Mouse (Mus musculus): ENCODE data around the gene Dnaja2. TPM values are rescaled to one million over a fixed set of nuclear protein-coding genes. Genes with fewer than 3 reads are reported as not detected.
A peak's percentile ranks its signal among the peaks of the same experiment; 100 is the strongest.

Dnaja2 gene
- total RNA-seq, 2 experiments from 2014 or later: 168 to 184 TPM

DNA sequence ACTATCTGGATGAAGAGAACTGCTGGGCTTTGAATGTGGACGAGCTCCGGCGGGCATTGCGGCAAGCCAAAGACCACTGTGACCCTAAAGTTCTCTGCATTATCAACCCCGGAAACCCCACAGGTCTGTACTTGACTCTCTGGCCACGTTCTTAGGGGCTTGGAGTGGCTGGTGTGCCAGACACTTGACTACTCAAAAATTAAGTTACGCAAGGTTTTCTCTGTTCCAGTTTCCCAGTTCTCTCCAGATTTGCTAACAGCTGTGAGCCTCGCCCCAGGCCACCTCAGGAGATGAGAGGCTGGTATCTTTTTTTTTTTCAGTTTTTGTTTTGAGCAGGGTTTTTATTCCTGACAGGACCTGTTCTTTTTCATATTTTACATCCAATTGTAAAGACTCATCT, 42.9 kb downstream of the Dnaja2 start:
- intact Hi-C loops (cut with DNase I): no loop called here
- no peak for DNase-seq (ENCODE audit: extremely low spot score in 1 of 2, low spot score in 2 of 2)

DNA sequence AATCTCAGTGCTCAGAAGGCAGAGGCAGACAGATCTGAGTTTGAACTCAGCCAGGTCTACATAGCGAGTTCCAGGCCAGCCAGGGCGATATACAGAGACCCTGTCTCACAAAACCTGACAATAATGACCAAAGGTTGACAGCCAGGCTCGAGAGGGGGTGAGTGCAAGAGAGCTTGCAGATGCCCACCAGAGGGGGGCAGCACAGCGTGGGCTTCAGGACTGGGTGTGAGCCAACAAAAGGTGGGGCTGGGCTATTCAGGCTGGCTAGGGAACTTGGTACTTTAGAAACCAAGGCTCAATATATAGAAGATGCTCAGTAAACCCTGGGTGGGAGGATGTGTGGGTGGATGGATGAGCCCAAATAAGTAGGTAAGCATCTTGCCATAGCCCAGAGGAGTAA, 46.5 kb downstream of the Dnaja2 start:
- intact Hi-C loops (cut with DNase I): no loop called here
- peak in 1 of 2 experiments; percentile 28 for DNase-seq (ENCODE audit: extremely low spot score in 1 of 2, low spot score in 2 of 2)

DNA sequence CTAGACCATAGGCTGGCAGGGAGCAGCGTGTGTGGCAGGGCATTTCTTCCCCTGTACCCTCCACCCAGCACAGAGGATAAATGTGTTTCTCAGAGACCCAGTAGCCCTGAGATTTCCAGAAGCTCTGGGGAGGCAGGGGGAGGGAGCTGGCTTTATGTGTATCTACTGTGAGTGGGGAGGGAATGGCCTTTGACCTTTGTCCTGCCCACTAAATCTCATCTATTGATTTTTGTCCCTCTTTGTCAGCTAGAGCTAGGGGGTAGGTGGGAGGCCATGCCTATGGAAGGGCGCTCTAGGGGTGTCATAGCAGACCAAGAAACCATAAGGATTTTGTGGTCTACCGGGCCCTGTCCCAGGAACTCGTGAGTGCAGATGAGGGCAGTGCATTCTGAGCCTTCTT, 48.5 kb downstream of the Dnaja2 start:
- intact Hi-C loops (cut with DNase I): no loop called here
- no peak for DNase-seq (ENCODE audit: extremely low spot score in 1 of 2, low spot score in 2 of 2)

DNA sequence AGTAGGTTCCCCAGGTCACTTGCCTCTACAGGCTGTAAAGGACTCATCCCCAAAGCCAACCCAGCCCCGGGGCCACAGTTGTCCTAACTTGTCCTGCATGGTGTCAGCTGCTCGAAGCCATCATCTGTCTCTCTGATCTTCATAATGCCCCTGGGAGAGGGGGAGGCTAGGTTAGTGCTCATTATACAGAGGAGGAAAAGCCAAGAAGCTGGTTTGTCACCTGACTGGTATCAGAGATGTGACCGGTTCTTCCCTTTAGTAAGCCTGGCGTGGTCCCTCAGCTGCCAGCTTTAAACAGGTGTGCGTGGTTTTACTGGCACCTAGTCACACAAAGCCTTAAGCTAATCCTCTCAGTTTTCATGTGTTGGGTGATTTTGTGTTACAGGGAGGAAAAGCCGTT, 50.4 kb downstream of the Dnaja2 start:
- DNase-seq (ENCODE audit: extremely low spot score in 1 of 2, low spot score in 2 of 2): no peak
- intact Hi-C loops (cut with DNase I): no loop called here

DNA sequence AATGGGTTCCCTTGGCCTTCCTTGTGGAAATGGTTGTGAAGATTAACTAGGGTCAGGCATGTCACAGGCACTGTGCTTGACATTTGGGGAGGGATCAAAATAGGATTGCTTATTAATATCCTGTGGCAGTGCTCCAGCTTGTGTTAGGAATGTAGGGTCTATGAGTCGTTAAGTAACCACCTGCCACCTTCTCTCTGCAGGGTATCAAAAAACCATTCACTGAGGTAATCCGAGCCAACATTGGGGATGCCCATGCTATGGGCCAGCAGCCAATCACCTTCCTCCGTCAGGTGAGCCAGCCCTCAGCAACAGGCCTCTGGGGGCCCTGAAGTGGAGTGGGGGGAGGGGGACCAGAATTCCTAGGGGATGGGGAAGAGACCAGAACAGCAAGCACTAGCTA, 52.1 kb downstream of the Dnaja2 start:
- intact Hi-C loops (cut with DNase I): no loop called here
- no peak for DNase-seq (ENCODE audit: extremely low spot score in 1 of 2, low spot score in 2 of 2)

DNA sequence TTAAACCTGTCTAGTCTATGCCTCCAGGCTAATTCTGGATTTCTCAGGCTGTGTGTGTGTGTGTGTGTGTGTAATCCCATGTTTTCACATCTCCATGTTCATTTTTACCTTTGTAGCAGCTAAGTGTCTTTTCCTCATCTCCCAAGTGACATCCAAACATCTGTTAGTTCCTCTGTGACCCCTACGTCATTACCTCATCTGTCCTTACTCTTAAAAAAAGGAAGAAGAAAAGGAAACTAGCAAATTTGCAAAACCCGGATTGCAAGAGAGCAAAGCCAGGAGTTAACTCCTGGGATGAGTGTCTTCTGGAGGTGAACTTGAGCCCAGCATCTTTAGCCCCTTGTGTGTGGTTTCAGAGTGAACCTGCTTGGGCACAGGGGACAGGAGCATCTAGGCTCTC, 52.8 kb downstream of the Dnaja2 start:
- DNase-seq (ENCODE audit: extremely low spot score in 1 of 2, low spot score in 2 of 2): no peak
- intact Hi-C loops (cut with DNase I): no loop called here

DNA sequence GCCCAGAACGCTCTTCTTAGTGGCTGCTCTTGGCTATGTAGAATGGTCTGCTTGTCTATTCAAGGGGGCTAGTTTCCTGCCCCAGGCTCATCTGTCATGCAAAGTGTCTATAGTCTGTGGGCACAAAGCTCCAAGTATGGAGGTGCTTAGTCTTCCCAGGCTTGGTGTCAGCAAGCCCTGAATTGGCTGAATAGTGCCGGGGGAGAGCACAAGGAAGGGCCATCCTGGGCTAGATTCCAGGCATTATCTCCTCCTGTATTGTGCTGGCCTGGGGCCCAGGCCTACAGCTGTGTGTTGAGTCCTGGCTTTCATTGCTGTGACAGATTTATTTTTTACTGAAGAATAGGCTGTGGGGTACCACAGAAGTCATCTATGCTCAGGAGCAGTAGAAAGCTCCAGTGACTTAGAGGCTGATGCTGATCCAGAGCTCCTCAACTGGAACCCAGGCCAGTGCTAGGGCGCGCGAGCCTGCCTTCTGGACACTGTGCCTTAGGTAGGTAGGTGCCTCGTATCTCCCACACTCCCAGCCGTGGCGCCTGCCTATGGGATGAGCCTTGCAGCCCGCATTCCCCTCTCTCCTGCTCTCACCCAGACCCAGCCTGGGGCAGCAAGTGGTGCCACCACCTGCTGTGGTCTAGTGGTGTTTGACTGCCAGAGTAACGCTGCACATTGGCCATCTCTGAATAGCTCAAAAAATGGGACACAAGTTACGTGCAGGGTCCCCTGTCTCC, 54.0 kb downstream of the Dnaja2 start:
- intact Hi-C loops (cut with DNase I): no loop called here
- DNase-seq (ENCODE audit: extremely low spot score in 1 of 2, low spot score in 2 of 2): peak; percentile 36 to 55

DNA sequence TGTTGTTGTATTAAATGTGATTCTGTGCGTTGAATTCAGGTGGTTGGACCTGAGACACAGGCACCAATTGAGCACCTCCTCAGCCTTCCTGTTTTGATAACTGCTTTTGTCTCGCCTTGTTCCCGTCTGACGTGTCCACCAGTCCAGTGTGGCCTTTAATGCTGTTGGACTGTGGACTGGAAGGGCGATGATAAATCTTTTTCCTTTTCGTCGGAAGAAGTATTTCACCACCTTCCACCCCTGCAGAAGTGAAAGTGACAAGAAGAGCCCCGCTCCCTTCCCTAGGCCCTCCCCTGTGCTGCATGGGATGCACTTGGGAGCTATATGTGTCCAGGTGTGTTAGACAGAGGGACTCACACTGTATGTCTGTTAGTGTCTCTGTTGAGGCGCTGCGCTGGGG, 54.7 kb downstream of the Dnaja2 start:
- no peak for DNase-seq (ENCODE audit: extremely low spot score in 1 of 2, low spot score in 2 of 2)
- intact Hi-C loops (cut with DNase I): no loop called here

DNA sequence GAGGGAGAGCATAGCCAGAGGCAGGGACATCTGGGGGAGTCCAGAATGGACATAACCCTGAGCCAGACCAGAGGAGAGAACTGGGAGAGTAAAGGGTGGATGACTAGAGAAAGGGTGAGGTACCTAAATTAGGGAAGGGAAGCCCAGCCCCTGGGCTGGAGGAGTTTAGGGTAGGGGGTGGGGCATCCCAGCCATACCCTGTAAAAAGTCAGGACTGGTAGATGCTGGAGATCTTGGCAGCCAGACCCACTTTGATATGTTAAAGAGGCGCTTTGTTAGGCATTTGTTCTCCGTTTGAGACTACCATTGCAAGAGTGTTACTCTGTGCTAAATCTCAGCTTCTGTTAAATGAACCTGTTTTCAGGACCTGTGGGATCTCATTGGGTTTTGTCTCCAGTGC, 56.6 kb downstream of the Dnaja2 start:
- intact Hi-C loops (cut with DNase I): no loop called here
- no peak for DNase-seq (ENCODE audit: extremely low spot score in 1 of 2, low spot score in 2 of 2)

DNA sequence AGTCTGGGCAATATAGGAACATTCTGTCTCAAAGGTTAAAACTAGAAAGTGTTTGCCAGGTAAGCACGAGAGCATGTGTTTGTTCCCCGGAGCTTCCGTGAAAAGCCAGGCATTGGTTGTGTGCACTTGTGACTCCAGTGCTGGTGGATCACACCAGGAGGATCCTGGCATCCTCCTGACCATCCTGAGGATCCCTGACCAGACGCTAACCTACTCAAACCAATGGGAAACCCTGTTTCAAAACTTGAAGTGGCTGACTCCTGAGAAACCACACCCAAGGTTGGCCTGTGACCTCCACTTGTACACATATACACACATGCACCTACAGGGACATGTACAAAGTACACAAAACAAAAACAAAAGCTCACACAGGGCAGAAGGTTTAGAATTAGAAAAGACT, 58.4 kb downstream of the Dnaja2 start:
- intact Hi-C loops (cut with DNase I): no loop called here
- DNase-seq (ENCODE audit: extremely low spot score in 1 of 2, low spot score in 2 of 2): no peak

DNA sequence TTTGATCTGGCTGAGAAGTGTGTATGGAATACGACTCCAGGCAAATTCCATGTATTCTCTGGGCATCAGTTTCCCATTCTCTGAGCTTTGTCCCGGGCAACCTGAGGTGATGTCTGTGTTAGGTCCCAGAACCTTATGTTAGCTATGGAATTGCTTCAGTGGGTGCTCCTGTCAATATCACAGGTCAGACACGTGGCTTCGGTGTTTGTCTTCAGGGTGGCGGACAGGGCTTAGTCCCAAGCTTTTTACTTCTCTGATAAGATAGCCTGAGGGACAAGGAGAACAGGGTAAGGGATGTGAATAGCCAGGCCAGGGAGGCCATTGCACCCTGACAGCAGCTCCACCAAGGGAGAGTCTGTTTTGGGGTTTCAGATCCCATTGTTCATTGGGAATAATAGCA, 59.0 kb downstream of the Dnaja2 start:
- no peak for DNase-seq (ENCODE audit: extremely low spot score in 1 of 2, low spot score in 2 of 2)
- intact Hi-C loops (cut with DNase I): no loop called here

DNA sequence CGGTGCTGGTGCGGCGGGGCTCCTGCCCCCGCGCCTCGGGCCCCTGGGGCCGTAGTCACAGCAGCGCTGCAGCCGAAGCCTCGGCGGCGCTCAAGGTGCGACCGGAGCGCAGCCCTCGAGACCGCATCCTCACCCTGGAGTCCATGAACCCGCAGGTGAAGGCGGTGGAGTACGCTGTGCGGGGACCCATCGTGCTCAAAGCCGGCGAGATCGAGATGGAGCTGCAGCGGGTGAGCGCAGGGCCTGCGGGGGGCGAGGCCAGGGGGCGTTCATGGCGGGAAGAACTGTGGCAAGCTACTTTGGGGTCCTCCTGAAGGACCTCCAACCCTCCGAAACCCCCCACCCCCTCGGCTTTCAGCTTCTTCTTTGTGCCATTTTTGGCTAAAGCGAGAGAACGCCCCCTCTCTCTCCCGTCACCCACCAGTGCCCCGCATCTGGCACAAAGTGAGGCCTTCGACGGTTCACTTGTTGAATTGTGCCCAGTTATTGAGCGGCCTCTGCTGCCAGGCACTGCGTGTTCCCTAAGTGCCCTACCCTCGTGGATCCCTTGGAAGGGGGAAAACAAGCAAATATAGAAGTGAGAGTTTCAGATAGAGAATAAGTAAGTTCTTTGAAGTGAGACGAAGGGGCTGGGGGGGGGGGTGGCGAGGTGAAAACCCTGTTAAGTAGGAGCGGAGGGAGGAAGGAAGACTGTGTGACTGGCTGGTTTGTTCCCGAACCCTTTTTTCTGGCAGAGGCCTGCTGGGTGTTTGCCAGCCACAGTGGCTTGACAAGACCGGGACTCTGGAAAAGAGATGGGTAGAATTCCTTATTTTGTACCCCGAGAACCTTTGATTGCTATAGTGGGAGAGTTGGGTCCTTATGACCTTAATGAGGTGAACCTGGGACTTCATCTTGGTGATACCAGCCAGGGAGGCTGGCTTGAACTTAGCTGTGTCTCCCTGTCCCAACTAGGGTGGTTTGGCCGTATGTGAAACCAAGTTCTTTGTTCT, 61.9 kb downstream of the Dnaja2 start:
- intact Hi-C loops (cut with DNase I): no loop called here
- peak; percentile 57 to 67 for DNase-seq (ENCODE audit: extremely low spot score in 1 of 2, low spot score in 2 of 2)

DNA sequence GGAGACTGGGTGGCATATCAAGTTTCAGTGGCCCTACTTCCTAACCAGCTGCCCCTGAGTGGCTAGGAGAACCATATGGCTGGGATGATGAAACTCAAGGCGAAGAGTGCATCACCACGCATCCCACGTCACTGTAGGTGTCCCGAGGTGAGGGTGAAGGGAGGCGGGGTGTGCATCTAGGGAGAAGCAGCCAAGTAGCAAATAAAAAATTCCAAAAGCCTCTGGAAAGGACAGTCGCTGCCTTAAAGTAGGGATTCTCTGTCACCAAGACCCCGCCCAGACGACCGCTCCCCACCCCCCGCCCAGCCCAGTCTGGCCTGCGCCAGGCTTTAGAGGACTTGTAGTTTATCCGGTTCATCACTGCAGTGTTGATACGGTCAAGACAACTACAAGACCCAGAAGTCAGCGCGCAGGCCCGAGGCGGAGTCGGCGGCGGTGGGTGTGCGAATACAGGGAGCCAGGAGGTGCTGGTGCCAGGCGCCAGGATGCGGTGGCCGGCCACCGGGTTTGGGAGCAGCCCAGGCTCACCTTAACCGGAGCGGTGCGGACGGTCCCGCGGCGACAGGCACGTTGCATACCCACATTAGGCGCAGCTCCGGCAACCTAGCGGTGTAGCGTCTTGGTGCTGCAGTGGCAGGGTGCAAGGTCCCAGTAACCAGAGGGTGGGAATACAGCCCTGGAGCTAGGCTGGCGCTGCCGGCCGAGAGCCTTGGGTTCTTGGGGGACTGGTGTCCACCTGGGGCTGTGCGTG, 62.8 kb downstream of the Dnaja2 start, which contains the start of gene Gpt2:
TSS of gene Gpt2 (plus strand) at position 452 of the 751 bp plus-strand sequence.
- peak; percentile 95 for DNase-seq (ENCODE audit: extremely low spot score in 1 of 2, low spot score in 2 of 2)
- intact Hi-C loops (cut with DNase I): no loop called here

DNA sequence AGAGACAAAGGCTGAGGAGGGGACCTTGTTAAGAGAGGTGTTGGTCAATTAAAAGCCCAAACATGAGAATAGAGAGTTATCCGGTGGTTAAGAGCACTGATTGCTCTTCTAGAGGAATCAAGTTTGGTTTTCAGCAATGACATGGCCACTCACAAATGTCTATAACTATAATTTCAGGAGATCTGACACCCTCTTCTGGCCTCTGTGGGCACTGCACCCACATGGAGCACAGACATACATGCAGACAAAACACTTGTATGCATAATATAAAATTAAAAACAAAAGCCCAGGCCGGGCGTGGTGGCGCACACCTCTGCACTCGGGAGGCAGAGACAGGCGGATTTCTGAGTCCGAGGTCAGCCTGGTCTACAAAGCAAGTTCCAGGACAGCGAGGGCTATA, 65.6 kb downstream of the Dnaja2 start:
- intact Hi-C loops (cut with DNase I): no loop called here
- no peak for DNase-seq (ENCODE audit: extremely low spot score in 1 of 2, low spot score in 2 of 2)

DNA sequence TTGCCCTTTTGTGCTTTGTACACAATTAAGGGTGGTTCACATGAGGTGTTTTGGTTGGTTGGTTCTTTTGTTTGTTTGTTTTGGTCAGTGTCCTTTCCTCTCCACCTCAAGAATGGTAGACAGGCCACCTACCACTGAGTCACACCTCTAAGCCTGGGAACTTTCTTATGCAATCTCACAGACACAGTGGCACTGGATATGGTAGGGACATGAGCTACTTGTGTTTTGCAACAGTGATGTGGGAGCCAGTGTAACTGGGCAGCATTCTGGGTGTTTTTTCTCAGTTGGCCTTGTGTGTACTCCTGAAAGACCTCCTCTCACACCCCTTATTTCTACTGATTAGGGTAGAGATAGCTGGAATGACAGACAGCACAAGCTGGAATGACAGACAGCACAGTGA, 66.5 kb downstream of the Dnaja2 start:
- DNase-seq (ENCODE audit: extremely low spot score in 1 of 2, low spot score in 2 of 2): no peak
- intact Hi-C loops (cut with DNase I): no loop called here

DNA sequence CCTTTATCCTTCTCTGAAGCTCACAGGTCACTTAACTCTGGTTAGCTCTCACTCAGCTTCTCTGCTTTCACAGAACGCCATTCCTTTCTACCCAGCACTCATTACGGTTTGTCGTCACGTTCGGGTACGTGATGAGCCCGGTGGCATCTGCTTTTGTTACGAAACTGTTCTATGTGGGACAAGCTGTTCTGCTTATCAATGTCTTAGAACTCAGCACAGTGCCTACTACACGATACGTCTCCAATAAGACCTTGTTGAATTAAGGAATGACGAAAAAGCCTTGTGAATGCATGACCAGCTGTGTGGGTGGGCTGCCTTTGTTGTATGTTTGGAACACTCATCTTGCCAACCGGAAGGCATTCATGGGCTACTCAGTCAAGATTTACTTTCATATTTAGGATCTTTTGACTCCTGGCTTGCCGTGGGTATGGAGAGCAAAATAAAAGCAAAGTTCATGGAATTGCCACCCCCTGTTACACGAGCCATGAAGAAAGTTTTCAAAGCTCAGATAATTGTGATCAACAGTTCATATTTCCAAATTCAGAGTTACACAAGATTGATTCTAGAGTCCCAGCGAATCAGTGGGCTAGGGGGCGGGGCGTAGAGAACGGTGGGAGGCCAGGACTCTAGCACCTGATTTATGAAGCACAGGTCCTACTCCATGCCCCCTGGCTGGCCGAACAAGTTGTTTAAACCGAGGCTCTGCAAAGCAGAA, 67.1 kb downstream of the Dnaja2 start:
- DNase-seq (ENCODE audit: extremely low spot score in 1 of 2, low spot score in 2 of 2): no peak
- intact Hi-C loops (cut with DNase I): no loop called here
